Mouse (Mus musculus): ENCODE measurements around the gene Tmem185b.

Gene Tmem185b

GRCm38 (mm10) chr1:119539252-119539651, 13.3 kb downstream of the Tmem185b start:
- DNase-seq (ENCODE audit: low read depth): no peak

DNA sequence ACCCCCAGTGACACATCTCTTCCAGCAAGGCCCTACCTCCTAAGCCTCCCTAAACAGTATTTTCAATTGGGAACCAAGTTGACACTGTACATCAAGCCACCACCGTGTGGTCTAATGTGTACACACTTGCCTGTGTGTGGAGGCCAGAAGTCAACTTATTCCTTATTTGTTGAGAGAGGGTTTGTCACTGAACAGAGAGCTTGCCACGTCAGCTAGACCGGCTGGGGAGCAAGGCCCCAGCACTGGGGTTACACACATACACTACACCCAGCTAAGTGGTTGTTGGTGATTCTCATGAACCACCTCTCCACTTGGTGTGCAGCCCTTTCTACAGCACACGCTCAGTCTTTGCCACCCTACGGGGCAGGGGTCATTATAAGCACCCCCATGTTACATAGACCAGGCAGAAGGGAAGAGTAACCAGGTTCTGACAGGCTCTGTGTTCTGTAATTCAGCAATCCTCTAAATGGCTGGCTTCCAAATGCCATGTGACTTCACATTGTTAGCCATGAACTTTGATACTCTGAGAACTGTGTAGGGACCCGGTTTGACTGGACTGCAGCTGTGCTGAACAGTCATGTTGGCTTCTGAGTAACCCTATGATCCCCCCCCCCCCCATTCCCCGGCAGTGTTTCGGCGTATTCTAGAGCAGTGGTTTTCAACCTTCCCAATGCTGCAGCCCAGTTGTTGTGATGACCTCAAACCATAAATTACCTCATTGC, 15.0 kb downstream of the Tmem185b start:
- DNase-seq (ENCODE audit: low read depth): no peak

DNA sequence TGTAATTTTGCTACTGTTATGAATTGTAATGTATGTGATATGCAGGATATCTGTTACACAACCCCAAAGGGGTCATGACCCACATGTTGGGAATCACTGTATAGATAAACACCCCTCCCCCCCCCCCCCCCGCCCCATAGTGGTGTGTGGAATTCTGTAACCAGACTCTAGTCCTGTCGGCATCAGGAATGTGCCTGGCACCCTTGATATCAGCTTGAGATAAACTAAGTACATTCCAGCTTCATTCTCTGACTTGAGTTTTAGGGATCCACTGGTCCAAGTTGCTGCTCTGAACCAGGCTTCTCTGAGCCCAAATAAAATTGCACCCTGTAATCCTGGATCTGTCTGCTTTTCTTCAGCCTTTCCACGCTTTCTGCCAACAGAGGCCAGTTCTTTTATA, 15.6 kb downstream of the Tmem185b start:
- no peak for DNase-seq (ENCODE audit: low read depth)

DNA sequence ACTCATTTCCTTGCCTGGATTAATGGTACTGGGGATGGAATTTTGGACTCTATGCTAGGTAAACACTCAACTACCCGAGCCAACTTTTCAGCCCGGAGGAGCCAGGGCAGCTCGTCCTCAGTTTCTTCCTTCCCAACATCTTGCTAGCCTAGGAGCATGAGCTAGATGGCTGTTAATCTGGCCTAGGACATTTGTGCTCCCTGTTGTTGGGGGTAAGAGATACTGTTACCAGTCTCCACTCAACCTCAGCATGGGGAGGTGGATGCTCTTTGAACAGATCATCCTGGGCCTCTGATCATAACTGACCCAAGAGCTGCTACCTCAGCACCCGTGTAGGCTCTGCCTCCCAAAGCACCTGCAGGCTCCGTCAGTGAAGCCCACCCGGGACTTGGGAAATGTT, 17.4 kb downstream of the Tmem185b start:
- DNase-seq (ENCODE audit: low read depth): no peak

DNA sequence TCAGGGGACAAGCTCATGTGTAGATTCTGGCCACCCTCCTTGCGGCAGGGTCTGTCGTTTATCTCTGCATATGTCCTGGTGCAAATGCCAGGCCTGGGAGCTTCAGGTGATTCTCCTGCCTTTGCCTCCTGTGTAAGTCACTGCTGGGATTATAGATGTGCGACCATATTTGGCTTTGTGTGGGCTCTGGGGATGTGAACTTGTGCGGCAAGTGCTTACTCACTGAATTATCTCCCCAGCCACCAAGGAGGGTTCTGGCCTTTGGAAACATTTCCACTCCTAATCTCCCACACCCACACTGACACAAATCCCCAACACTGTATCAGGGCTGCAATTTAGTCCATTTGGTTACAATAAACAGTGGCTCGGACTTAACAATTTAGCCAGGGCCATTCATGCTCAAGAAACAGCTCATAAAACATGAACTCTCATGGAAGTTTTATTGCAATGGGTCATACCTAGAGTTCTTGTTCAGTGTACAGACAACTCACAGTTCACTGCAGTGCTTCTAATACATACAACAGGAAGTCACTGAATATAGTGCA, 18.7 kb downstream of the Tmem185b start:
- DNase-seq (ENCODE audit: low read depth): no peak

DNA sequence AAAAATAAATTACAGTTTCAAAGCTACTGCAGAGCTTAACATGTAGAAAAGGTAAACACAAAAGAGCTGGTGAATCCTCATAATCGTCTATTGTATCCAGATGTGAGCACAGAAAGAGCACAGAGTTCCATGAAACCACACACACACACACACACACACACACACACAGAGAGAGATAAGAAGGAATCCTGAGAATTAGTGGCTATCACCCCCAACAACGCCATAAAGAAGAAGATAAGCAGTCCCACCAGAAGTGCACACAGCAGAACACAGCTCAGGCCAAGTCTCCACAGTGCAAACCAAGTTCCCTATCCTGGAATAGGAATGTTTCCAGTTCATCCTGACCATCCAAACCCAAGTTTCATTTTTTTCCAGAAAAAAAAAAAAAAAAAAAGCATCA, 19.2 kb downstream of the Tmem185b start:
- DNase-seq (ENCODE audit: low read depth): no peak

- DNase-seq (ENCODE audit: low read depth): no peak
Measured at GRCm38 (mm10) chr1:119545671-119546070, 19.7 kb downstream of the Tmem185b start.

DNA sequence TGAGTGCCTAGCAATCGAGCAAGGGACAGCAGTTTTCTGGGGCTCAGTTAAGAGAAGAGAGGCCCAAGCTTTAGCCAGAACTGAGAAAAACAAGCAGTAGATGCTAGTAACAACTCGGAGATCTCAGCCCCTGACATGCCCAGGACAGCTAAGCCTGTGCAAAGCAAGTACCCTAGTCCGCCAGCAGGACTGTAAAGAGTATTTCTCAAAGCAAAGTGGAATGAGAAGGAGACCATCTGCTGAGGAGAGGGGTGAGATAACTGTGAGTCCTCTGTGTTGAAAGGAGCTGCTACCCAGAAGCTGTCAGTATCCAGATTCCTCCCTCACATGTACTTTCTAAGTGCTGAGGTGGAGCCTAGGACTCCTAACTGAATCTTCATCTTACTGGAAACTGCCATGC, 20.5 kb downstream of the Tmem185b start:
- DNase-seq (ENCODE audit: low read depth): no peak

DNA sequence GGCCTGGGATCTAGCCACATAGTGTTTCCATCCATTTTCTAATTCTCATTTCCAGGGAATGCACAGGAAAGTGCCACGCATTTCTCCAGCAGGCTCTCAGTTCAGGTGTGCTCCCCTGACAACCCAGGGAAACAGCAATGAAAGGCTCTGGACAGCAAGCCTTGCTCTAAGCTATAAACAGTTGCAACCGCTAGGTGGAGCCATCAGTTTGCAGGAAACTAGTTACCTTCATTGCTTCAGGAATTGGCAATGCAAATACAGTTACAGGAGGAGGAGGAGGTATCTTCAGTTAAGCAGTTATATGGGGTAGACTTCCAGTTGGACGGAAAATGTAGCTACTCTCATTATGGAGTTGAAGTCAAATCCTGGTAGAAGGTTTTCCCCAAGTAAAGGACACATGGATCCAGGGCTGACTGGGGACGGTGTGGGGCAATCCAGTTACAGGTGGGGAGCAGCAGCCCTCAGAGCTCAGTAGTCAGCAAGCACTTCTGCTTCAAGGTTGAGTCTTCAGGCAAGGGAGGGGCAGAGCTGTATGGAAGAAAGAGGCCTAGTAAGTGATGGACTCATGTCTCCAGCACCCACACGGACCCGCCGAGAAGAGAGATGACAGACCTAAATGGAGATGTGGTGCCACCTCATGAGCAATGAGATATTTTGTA, 22.8 kb downstream of the Tmem185b start:
- peak; percentile 80 for DNase-seq (ENCODE audit: low read depth)

DNA sequence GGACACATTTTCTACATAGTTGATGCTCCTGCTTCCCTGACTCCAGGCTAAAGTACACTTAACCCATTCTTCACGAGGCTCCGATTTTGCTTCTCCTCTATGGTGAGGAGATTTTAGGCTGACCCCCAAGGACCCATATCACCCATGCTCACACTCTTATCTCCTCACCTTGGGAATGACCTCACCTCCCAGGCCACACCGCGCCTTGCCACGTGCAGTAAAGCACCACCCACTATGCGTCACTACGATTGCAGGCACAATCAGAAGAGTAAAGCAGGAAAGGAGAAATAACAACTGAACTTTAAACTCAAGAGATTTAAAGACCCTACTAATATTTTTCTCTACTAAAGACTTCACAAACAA, 23.3 kb downstream of the Tmem185b start:
- DNase-seq (ENCODE audit: low read depth): no peak

GRCm38 (mm10) chr1:119550064-119550463, 24.1 kb downstream of the Tmem185b start:
- DNase-seq (ENCODE audit: low read depth): no peak

GRCm38 (mm10) chr1:119551651-119552050, 25.7 kb downstream of the Tmem185b start:
- DNase-seq (ENCODE audit: low read depth): no peak

- no peak for DNase-seq (ENCODE audit: low read depth)
Measured at GRCm38 (mm10) chr1:119555651-119556050, 29.7 kb downstream of the Tmem185b start.

DNA sequence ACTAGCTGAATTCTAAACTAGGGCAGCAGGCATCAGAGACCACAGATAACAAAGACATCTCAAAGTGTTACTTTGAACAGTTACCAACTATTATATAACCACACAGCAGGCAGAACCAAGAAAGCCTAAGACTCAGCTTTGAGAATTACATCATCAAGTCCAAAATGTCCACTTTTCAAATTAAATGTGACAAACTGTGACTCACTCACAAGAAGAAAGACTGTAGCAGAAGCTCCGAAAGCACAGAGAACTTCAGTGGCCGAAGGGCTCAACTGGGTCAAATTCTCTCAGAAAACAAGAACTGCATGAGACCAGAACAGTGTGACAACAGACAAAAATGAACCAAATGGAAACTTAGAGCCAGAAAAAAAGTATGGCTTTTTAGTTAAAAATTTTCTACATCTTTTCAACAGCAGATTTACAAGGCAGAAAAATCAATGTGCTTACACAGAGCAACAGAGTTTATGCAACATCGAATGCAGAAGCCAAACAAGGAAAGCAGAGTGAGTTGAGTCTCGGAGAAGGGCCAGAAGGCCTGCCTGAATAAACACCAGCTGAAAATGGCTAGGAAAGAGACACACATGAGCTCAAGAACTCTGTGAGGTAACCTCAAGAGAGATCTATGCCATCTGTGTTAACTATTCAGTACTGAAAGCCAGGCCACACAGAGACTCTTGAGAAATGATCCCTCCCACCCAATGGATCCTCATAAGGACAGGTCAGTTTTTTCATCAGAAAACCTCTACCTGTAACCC, 31.9 kb downstream of the Tmem185b start:
- no peak for DNase-seq (ENCODE audit: low read depth)

GRCm38 (mm10) chr1:119565531-119565930, 39.6 kb downstream of the Tmem185b start:
- no peak for DNase-seq (ENCODE audit: low read depth)

- DNase-seq (ENCODE audit: low read depth): no peak
Measured at GRCm38 (mm10) chr1:119570134-119570533, 44.2 kb downstream of the Tmem185b start.
